Comparison of ENCODE assay signal across 9 mouse cellular contexts in genomic region chrX:133981231-133982002, GRCm38 (mm10). TPM values are rescaled to one million over a fixed set of nuclear protein-coding genes. Genes with fewer than 3 reads are reported as not detected.
DNase-seq lines count a peak whose midpoint lies in the region; ATAC-seq and TF ChIP-seq lines count a peak whose summit lies in the region.
"Had no signal": no experiment of that assay in that cellular context is flagged by ENCODE, and none has a peak within 500 bp of the region (broad histone marks: within the 10 kb centered on the region; RNA-seq: fewer than 3 reads in every experiment).

Gene Sytl4, minus strand, starts transcription at chrX:133981812.

- 29% methylated on average over 29 of the region's 29 CpGs for WGBS in spleen, adult 2 months
- 18% methylated on average over 29 of the region's 29 CpGs for WGBS in intestine, embryonic 15.5 days
- WGBS in liver, embryonic 15.5 days (ENCODE audit: insufficient replicate concordance): 13% methylated on average over 29 of the region's 29 CpGs
- 19% methylated on average over 29 of the region's 29 CpGs for WGBS in neural tube, embryonic 14.5 days

- ATAC-seq in intestine, embryonic 15.5 days: peak; percentile 87
- ATAC-seq in liver, embryonic 15.5 days (ENCODE audit: insufficient read depth): no peak
- ATAC-seq in neural tube, embryonic 14.5 days (ENCODE audit: low read depth): peak; percentile 34; the same call in 1 of the 2 replicates

- peak within 1 kb of the TSS; percentile 80 for H3K4me2 ChIP-seq in intestine, embryonic 15.5 days (replicated peaks)
- peak within 1 kb of the TSS; percentile 54 for H3K4me2 ChIP-seq in liver, embryonic 15.5 days
- H3K4me2 ChIP-seq in neural tube, embryonic 14.5 days (ENCODE audit: low read depth, low read length): peak within 1 kb of the TSS; percentile 46

- TF ChIP-seq CTCF in spleen, adult 2 months (IDR thresholded peaks at IDR 0.05; ENCODE audit: extremely low read depth, insufficient read depth, insufficient read length, insufficient replicate concordance): no peak

- H3K4me1 ChIP-seq in spleen, adult 2 months (ENCODE audit: control insufficient read depth, insufficient read depth, insufficient read length): no peaks in the 10 kb centered on the region
- H3K4me1 ChIP-seq in intestine, embryonic 15.5 days (replicated peaks): no peaks in the 10 kb centered on the region
- H3K4me1 ChIP-seq in liver, embryonic 15.5 days (replicated peaks): no peaks in the 10 kb centered on the region
- no peaks in the 10 kb centered on the region for H3K4me1 ChIP-seq in neural tube, embryonic 14.5 days (ENCODE audit: control insufficient read depth, insufficient read depth, low read length)

- no peaks in the 10 kb centered on the region for H3K9me3 ChIP-seq in intestine, embryonic 15.5 days
- H3K9me3 ChIP-seq in liver, embryonic 15.5 days (replicated peaks): no peaks in the 10 kb centered on the region
- no peaks in the 10 kb centered on the region for H3K9me3 ChIP-seq in neural tube, embryonic 14.5 days (ENCODE audit: control insufficient read depth, low read length)

- H3K36me3 ChIP-seq in spleen, adult 2 months (ENCODE audit: control insufficient read depth, insufficient read depth, low read length): no peaks in the 10 kb centered on the region
- no peaks in the 10 kb centered on the region for H3K36me3 ChIP-seq in intestine, embryonic 15.5 days
- H3K36me3 ChIP-seq in liver, embryonic 15.5 days (replicated peaks): no peaks in the 10 kb centered on the region
- no peaks in the 10 kb centered on the region for H3K36me3 ChIP-seq in neural tube, embryonic 14.5 days (ENCODE audit: control insufficient read depth, insufficient read depth, low read length)

- DNase-seq in spleen, adult 2 months (ENCODE audit: low read depth in 1 of 2, low spot score in 2 of 2): no peak
- DNase-seq in spleen, postnatal 14 days (ENCODE audit: low spot score in 2 of 2): no peak
- peak; percentile 6 to 10 for DNase-seq in gastrocnemius, postnatal 36 days
- DNase-seq in frontal cortex, postnatal 14 days (ENCODE audit: low spot score in 2 of 2): no peak
- no peak for DNase-seq in spleen, postnatal 4 days (ENCODE audit: low spot score in 2 of 2)

- no peak within 1 kb of the TSS for H3K27ac ChIP-seq in spleen, adult 2 months (ENCODE audit: insufficient read depth, low read length)
- H3K27ac ChIP-seq in intestine, embryonic 15.5 days: no peak within 1 kb of the TSS
- H3K27ac ChIP-seq in liver, embryonic 15.5 days (replicated peaks): no peak within 1 kb of the TSS
- H3K27ac ChIP-seq in neural tube, embryonic 14.5 days (ENCODE audit: low read depth, low read length): no peak within 1 kb of the TSS

- peak within 1 kb of the TSS; percentile 23; the same call in 1 of the 2 replicates for H3K4me3 ChIP-seq in spleen, adult 2 months (ENCODE audit: extremely low read depth, insufficient read depth, insufficient read length)
- peak within 1 kb of the TSS; percentile 47 for H3K4me3 ChIP-seq in intestine, embryonic 15.5 days (replicated peaks)
- peak within 1 kb of the TSS; percentile 39 for H3K4me3 ChIP-seq in liver, embryonic 15.5 days (replicated peaks)
- peak within 1 kb of the TSS; percentile 16 for H3K4me3 ChIP-seq in neural tube, embryonic 14.5 days (ENCODE audit: low read depth, low read length)

- intact Hi-C loops in gastrocnemius, postnatal 36 days (cut with DNase I): no loop called here

- H3K9ac ChIP-seq in intestine, embryonic 15.5 days: peak within 1 kb of the TSS; percentile 42
- H3K9ac ChIP-seq in liver, embryonic 15.5 days: no peak within 1 kb of the TSS
- H3K9ac ChIP-seq in neural tube, embryonic 14.5 days (replicated peaks; ENCODE audit: low read depth, low read length): no peak within 1 kb of the TSS

- no peaks in the 10 kb centered on the region for H3K27me3 ChIP-seq in spleen, adult 2 months (ENCODE audit: control insufficient read depth, insufficient read depth, low read length)
- H3K27me3 ChIP-seq in intestine, embryonic 15.5 days (replicated peaks): 0 out of 2 replicates have a peak, but pooled peaks cover 3% of the 10 kb centered on the region
- H3K27me3 ChIP-seq in liver, embryonic 15.5 days: peaks cover 10% of the 10 kb centered on the region
- no peaks in the 10 kb centered on the region for H3K27me3 ChIP-seq in neural tube, embryonic 14.5 days (ENCODE audit: control insufficient read depth, insufficient read depth, low read length)
- H3K27me3 ChIP-seq: CH12.LX had no signal

- no peak for TF ChIP-seq POLR2A in spleen, adult 2 months (IDR thresholded peaks at IDR 0.05; ENCODE audit: low read depth, low read length)

RNA-seq across cellular contexts. Expression of gene Sytl4, which starts in this region (rescaled TPM):
- 0.35 and 0.44 TPM in 2 replicates for polyA plus RNA-seq in spleen, adult 2 months (2012; rRNA removed)
- total RNA-seq in gastrocnemius, postnatal 36 days (2021): under 1 TPM; 0.49 to 0.66 TPM
- polyA plus RNA-seq in intestine, embryonic 15.5 days (2015; fragmentation: Nextera tagmentation; extraction: Ambion mirVana): 3.6 and 4.9 TPM in 2 replicates
- 0.97 and 1.1 TPM in 2 replicates for polyA plus RNA-seq in liver, embryonic 15.5 days (2015; fragmentation: Nextera tagmentation; extraction: Ambion mirVana)
- 0.48 and 0.84 TPM in 2 replicates for polyA plus RNA-seq in neural tube, embryonic 14.5 days (2014; fragmentation: Nextera tagmentation; extraction: Ambion mirVana)

Comparison
In these comparisons a context has a peak if more than half of its experiments do, and no peak if none do; other contexts are left out.
1. Peak in DNase-seq in gastrocnemius, postnatal 36 days; RNA of the gene not detected or under 1 TPM.
2. Peak in ATAC-seq, H3K4me3 ChIP-seq and H3K4me2 ChIP-seq in neural tube, embryonic 14.5 days; RNA of the gene not detected or under 1 TPM.